Mouse (Mus musculus): ENCODE data around the gene A630095N17Rik. TPM values are rescaled to one million over a fixed set of nuclear protein-coding genes. Genes with fewer than 3 reads are reported as not detected.

Gene A630095N17Rik
- not detected in 2 replicates for polyA plus RNA-seq (2016; fragmentation: Nextera tagmentation; extraction: Ambion mirVana)

DNA sequence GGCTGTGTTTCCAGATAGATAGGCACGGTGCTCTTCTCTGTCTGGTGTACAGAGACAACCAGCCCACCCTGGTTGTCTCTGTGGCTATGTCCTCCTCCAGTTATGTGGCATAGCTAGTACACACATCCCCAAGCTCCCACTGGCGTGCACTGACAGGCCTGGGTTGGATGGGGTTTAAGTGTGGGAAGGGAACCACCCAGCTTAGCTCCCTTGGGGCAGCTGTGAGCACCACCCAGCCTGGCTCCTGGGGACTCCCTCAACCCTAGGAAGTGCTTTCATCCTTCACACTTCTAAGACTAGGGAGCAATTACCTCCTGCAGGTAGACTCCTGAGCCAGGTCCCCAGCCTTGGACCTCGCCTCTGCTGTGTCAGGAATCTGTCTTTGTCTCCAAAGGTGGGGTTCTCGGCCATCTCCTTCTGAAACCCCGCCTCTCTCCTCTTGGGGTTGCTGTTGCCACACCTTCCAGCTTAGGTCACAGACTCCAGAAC lies at the start of gene A630095N17Rik:
TSS of gene A630095N17Rik (minus strand) at position 439 of the 489 bp plus-strand sequence.
- no peak within 1 kb of the TSS for H3K4me3 ChIP-seq
- H3K27me3 ChIP-seq (replicated peaks; ENCODE audit: low read depth, poor library complexity, severe bottlenecking) = peaks cover 12% of the 10 kb centered on the region
- no peaks in the 10 kb centered on the region for H3K36me3 ChIP-seq (replicated peaks)
- no peak for DNase-seq (ENCODE audit: low spot score)
- no peak within 1 kb of the TSS for H3K27ac ChIP-seq (replicated peaks)
- WGBS = 69% methylated on average over 5 of the region's 5 CpGs
- H3K9me3 ChIP-seq = no peaks in the 10 kb centered on the region
- H3K4me1 ChIP-seq = peaks cover 11% of the 10 kb centered on the region

DNA sequence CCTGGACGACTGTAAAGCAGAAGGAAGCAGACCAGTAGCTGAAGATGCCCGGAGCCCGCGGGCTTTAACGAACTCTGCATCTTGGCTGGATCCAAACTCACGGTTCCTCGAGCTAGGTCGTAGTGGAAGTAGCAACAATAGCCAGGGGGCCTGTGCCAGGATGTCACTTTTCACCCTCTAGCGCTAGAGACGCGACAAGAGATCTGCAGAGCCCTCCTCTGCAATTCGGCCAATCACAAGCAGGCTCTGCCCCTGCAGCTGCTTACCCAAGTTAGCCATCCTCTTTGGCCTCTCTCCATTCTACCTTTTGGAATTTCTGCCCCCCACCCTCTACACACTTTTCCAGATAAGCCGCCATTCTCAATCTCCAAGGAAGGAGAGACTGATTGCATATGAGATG lies 46.3 kb upstream of the A630095N17Rik start, which contains the start of gene Resp18:
TSS of gene Resp18 (minus strand) at position 188 of the 400 bp plus-strand sequence.
- Histone ChIP-seq H3K9me3 (peaks cover 7% of the 10 kb centered on the region; the same call in 1 of the 2 replicates), H3K27ac (replicated peaks) (no peak within 1 kb of the TSS), H3K36me3 (replicated peaks) (no peaks in the 10 kb centered on the region), H3K4me1 (peaks cover 3% of the 10 kb centered on the region; the same call in 1 of the 2 replicates), H3K27me3 (replicated peaks; ENCODE audit: low read depth, poor library complexity, severe bottlenecking) (peaks cover 25% of the 10 kb centered on the region), H3K4me3 (peak within 1 kb of the TSS; percentile 4; the same call in 1 of the 2 replicates)
- 4% methylated on average over 13 of the region's 13 CpGs for WGBS
- no peak for DNase-seq (ENCODE audit: low spot score)

DNA sequence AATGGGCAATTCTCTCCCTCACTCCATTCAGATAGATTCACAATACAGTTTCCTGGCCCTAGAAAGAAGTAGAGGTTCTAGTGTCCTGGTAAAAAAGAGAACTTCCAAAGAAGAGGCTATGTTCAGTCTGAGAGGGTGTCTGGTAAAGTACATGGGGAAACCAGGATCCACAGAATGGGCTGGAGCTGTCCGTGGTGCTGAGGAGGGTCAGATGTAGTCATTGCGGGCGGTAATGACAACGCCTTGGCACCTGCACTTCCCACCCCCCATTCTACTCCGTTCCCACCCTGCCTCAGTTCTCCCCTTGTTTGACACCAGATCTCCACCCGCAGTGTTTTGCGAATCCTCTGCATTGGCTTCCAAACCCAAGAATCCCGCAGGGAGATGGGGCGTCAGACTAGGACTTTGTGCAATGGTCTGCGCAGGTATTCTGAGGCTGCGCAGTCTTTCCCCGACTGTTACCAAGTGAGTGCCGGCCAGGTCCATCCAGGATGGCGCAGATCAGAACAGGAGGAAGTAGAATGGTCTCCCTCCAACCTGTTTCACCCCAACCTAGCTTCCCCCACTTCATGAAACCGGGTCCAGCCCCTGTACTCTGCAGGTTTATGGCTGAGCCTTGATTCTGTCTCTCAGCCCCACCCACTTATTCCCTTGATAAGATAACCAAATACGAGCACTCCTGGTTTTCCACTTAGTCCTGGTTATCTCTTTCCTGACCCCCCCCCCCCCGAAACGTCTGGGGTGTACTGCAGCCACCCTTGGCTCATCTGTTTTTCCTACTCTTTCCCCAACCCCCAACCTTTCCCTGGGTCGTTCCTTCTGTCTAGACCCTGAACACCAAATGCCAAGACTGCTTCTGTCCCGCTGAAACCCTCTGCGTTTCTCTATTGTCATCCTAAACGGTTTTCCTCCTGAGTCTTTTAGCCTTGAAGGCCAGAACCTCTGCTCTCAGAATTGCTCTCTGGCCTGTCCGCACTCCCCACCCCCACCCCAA lies 45.6 kb upstream of the A630095N17Rik start:
- Histone ChIP-seq H3K27me3 (replicated peaks; ENCODE audit: low read depth, poor library complexity, severe bottlenecking) (peaks cover 25% of the 10 kb centered on the region), H3K36me3 (replicated peaks) (no peaks in the 10 kb centered on the region), H3K4me1 (peaks cover 3% of the 10 kb centered on the region; the same call in 1 of the 2 replicates), H3K9me3 (peaks cover 7% of the 10 kb centered on the region; the same call in 1 of the 2 replicates), H3K27ac (replicated peaks) (no peak overlapping the region), H3K4me3 (peak overlapping the region; percentile 4; the same call in 1 of the 2 replicates)
- DNase-seq (ENCODE audit: low spot score) = peak; percentile 79
- 4% methylated on average over 23 of the region's 23 CpGs for WGBS

DNA sequence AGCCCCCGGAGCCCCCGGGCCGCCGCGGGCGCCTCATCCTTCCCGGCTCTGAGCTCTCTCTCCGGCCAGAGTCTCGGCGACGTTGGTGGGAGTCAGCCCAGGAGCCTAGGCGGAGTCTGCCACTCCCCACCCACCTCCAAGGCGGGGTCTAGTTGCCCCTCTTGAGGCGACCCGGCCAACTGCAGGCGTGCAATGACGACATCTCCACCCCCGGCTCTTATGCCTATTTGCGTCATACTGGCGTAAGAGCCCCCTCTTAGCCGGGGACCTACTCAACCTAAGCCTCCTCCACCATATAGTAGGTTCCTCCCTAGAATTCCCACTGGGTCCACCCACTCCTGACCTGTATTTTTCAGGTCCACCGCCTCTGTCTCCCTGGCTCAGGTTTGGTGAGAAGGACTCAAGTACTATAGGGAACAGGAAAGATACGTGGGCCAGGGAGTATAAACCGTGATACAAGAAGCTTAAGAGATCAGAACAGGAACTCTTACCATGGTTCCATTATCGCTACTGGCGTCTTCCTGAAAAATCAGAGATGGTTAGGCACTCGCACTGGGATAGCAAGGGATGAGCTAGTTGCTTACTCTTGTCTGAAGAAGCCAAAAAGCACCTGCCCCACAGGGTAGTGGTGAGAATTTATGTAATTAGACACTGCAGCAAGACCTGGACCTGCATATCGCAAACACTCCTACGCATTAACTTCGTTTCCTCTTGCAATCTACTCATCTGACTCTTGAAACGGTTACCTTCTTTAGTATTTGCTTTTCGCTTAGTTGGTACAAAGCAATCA lies 32.4 kb upstream of the A630095N17Rik start, which contains the start of gene Ptprn:
TSS of gene Ptprn (minus strand) at position 412 of the 790 bp plus-strand sequence.
- DNase-seq (ENCODE audit: low spot score) = peak; percentile 45
- H3K27ac ChIP-seq (replicated peaks) = no peak within 1 kb of the TSS
- H3K4me1 ChIP-seq = peaks cover 15% of the 10 kb centered on the region
- no peaks in the 10 kb centered on the region for H3K36me3 ChIP-seq (replicated peaks)
- H3K27me3 ChIP-seq (replicated peaks; ENCODE audit: low read depth, poor library complexity, severe bottlenecking) = peaks cover 66% of the 10 kb centered on the region
- no peaks in the 10 kb centered on the region for H3K9me3 ChIP-seq
- peak within 1 kb of the TSS; percentile 45 for H3K4me3 ChIP-seq
- 13% methylated on average over 32 of the region's 32 CpGs for WGBS

DNA sequence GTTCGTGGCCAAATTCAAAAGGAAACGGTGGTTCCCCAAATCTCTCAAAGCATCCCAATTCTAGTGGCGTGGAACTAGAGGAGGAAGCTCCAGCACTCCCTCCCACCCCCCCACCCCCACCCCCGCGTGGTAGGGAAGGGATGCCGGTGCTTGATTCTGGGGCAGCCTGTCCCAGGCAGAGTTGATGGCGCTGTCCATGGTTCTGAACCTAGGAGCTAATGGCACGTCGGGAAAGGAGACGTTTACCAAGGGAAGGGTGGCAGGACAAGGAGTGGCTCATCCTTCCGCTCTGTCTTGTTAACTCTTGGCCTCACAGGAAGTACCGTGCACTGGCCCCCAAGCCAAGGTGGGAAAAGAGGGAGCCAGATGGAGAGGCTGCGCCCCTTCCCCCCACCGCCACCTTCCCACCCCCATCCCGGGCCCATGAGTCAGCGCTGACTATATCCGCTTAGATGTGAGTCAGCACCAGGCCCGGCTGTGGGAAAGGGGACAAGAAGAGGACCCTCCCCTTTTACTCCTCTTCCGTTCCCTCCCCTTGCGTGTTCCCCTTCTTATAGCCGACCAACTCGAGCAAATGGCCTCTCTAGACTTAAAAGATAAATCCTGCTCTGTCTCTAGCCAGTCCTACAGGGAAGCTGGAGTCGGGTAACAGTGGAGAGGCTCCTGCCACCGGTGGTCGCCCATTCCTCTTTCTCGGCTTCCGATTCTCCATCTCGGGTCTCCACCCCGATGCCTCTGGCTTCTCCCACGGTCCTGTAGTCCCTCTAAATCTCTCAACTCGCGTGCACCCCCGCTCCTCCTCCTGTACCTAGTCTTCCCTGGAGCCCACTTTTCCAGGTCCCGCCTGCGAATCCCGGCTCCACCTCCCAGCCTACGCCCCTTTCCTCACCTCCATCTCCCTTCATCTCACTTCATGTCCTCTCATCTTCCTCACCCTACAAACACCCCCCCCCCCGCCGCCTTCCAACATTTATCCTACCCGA lies 31.4 kb upstream of the A630095N17Rik start:
- peaks cover 15% of the 10 kb centered on the region for H3K4me1 ChIP-seq
- peak overlapping the region; percentile 45 for H3K4me3 ChIP-seq
- H3K27ac ChIP-seq (replicated peaks) = no peak overlapping the region
- H3K27me3 ChIP-seq (replicated peaks; ENCODE audit: low read depth, poor library complexity, severe bottlenecking) = peaks cover 59% of the 10 kb centered on the region
- no peaks in the 10 kb centered on the region for H3K9me3 ChIP-seq
- DNase-seq (ENCODE audit: low spot score) = peak; percentile 85
- 1% methylated on average over 40 of the region's 40 CpGs for WGBS
- no peaks in the 10 kb centered on the region for H3K36me3 ChIP-seq (replicated peaks)

DNA sequence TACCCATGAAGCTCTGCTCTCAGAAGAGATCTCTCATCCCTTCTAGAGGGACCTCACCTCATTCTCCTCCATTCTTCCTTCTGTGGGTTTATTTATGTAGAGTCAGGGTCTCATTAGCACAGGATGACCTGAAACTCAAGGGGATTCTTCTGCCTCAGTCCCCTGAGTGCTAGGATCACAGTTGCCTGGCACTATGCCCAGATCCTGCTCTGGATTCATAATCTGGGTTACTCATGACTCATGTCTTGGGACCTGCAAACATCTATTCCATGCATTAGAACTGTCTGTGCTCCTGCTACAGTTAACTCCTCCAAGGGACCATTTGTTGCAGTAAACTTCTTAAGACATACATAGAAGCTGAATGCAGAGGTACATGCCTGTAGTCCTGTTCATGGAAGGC lies 29.4 kb upstream of the A630095N17Rik start:
- Histone ChIP-seq H3K36me3 (replicated peaks) (no peaks in the 10 kb centered on the region), H3K27ac (replicated peaks) (no peak overlapping the region), H3K4me3 (no peak overlapping the region), H3K9me3 (no peaks in the 10 kb centered on the region), H3K27me3 (replicated peaks; ENCODE audit: low read depth, poor library complexity, severe bottlenecking) (peaks cover 58% of the 10 kb centered on the region), H3K4me1 (peaks cover 15% of the 10 kb centered on the region)
- no peak for DNase-seq (ENCODE audit: low spot score)

DNA sequence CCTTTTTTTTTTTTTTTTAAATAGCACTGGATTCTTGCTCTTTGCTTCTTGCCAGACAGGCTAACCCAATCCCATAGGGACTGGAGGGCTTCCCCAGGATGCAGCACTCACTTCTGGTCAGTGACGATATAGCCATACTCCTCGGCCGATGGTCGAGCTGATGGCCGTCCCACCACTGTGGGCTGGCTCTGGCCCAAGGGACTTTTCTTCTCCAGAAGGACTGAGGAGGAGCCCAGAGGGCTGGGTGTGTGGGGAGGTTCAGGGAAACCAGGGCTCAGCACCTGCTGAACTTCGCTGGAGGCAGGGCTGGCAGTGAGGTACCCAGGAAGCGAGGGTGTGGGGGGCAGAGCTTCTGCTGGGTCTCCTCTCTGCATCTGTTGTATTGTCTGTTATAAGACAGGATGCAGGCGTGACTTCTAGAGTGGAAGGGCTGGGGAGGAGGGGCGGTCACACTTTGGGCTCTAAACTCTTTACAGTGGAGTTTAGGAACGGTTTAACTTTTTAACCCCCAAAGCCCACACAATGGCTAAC lies 23.7 kb upstream of the A630095N17Rik start:
- no peaks in the 10 kb centered on the region for H3K36me3 ChIP-seq (replicated peaks)
- WGBS = 74% methylated on average over 10 of the region's 10 CpGs
- no peak overlapping the region for H3K4me3 ChIP-seq
- no peaks in the 10 kb centered on the region for H3K9me3 ChIP-seq
- peaks cover 11% of the 10 kb centered on the region for H3K4me1 ChIP-seq
- no peak for DNase-seq (ENCODE audit: low spot score)
- H3K27me3 ChIP-seq (replicated peaks; ENCODE audit: low read depth, poor library complexity, severe bottlenecking) = peaks cover 21% of the 10 kb centered on the region
- H3K27ac ChIP-seq (replicated peaks) = no peak overlapping the region

DNA sequence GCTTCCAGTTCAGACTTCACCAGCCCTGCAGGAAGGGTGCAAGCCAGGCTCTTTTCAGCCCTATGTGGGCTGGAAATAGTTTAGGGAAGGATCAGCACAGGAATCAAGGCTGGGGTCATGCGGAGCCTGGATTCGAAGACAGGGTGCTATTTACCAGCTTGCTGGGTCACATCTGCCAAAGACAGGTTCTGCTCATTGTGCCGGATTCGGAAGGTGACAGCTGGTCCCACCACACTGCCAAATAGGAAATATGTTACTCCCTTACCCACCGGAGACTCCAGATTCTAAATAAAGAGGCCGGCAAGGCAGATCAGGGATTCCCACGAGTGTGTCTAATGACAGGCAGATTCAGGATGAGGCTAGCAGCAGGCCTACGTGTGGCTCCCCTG lies 22.7 kb upstream of the A630095N17Rik start:
- 81% methylated on average over 8 of the region's 8 CpGs for WGBS
- no peaks in the 10 kb centered on the region for H3K9me3 ChIP-seq

DNA sequence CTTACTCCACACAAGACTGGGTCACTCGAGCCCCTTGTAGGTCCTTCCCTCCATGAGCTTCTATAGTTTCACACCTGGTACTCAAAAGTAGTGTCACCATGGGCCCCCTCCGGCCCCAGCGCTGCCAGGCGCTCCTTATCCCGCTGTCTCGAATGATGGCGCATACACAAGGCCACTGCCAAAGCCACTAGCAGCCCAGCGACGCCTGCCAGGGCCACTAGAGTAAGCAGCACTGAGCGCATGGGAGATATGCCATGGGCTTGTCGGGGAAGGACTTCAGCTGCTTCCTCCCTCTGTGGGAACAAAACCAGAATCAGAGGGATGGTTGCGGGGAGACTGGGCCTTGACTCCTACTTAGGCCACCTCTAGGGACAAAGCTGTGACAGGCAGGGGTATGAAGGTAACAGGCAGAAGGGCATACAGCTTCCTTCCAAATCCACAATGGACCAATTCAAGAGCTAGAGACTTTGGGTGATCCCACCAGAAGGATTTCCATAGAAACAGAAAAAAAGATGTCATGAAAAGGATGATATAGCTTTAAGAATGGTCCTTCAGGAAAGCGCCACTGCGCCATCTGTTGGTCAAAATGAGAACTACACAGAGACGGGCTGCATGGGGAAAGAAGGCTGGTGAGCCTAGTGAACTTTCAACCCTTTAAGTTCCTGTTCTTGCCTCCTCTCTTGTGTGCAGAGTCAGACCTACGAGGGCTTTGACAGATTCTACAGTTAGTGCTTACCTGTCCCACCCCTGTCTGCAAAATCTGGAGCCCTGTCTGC lies 22.1 kb upstream of the A630095N17Rik start:
- H3K4me1 ChIP-seq = peaks cover 15% of the 10 kb centered on the region
- no peaks in the 10 kb centered on the region for H3K36me3 ChIP-seq (replicated peaks)
- no peaks in the 10 kb centered on the region for H3K9me3 ChIP-seq
- peaks cover 19% of the 10 kb centered on the region for H3K27me3 ChIP-seq (replicated peaks; ENCODE audit: low read depth, poor library complexity, severe bottlenecking)
- WGBS = 64% methylated on average over 16 of the region's 16 CpGs
- H3K27ac ChIP-seq (replicated peaks) = no peak overlapping the region
- DNase-seq (ENCODE audit: low spot score) = peak; percentile 80
- no peak overlapping the region for H3K4me3 ChIP-seq

More for the DNA sequence above, 22.7 kb upstream of the A630095N17Rik start:
- no peak for DNase-seq (ENCODE audit: low spot score)
- Histone ChIP-seq H3K27ac (replicated peaks) (no peak overlapping the region), H3K4me1 (peaks cover 15% of the 10 kb centered on the region), H3K27me3 (replicated peaks; ENCODE audit: low read depth, poor library complexity, severe bottlenecking) (peaks cover 19% of the 10 kb centered on the region), H3K36me3 (replicated peaks) (no peaks in the 10 kb centered on the region), H3K4me3 (no peak overlapping the region)

DNA sequence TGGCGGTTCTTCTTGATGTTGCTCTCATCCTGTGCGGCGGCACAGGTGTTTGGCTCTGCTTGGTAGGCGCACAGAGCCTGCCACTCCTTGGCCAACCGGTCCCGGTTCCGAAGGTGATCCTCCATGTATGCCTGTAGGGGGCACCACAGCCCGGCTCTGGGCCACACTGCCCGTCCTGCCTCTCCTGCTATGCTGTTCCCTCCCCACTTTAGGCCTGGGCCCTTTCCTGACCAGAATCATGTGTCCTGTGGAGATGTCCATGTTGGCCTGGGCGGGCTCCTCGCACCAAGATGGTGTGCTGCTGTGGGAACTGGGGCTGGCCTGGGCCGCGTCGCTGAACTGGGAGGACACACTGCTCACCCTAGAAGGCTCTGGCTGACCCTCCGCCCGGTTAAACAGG lies 21.1 kb upstream of the A630095N17Rik start:
- DNase-seq (ENCODE audit: low spot score) = no peak
- Histone ChIP-seq H3K4me3 (no peak overlapping the region), H3K4me1 (peaks cover 21% of the 10 kb centered on the region), H3K27me3 (replicated peaks; ENCODE audit: low read depth, poor library complexity, severe bottlenecking) (peaks cover 19% of the 10 kb centered on the region), H3K36me3 (replicated peaks) (no peaks in the 10 kb centered on the region), H3K27ac (replicated peaks) (no peak overlapping the region), H3K9me3 (no peaks in the 10 kb centered on the region)
- WGBS = 76% methylated on average over 16 of the region's 16 CpGs
